Mouse (Mus musculus) kidney, adult 2 months (tissue): ENCODE results near the gene Nkx3-2.

Source experiments
- CTCF ChIP-seq: fragments of 200-500 bp; conservative IDR thresholded peaks from 2 replicates; pipeline ENCODE4 v1.5.1; 2011; ENCODE audit warnings: low read depth, mild to moderate bottlenecking, control low read depth, low read length, moderate library complexity, mixed read lengths; ENCODE audit not compliant: insufficient read depth, insufficient read length
- POLR2A ChIP-seq: fragments of 200-500 bp; IDR thresholded peaks from one replicate; pipeline ENCODE4 v1.6.1; 2011; ENCODE audit warnings: low read depth, low read length, control low read depth

DNA sequence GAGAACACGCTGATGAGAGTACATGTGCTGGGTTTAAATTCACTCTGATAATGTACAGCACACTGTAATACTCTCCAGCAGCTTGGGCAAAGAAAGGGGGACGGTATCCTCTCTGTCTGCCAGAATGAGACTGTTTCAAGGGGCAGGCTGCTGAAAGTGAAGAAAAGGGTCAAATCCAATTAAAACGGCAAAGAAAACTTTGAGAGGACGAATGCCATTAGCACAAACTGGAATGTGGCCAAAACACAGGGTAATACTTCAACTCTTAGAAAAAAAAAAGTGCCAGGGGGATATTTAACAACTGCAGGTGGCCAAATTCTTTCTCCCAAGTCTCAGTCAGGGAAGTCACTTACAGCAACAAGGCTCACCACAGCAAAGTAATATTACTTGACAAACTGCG is 27.3 kb downstream of the Nkx3-2 start:
- TF ChIP-seq POLR2A (no peak), CTCF (no peak)
